Mouse (Mus musculus): ENCODE measurements around the gene Gprc5b.

- TF ChIP-seq POLR2A (IDR thresholded peaks at IDR 0.05; ENCODE audit: low read depth, low read length) (no peak), CTCF (IDR thresholded peaks at IDR 0.05; ENCODE audit: extremely low read depth, insufficient read depth, insufficient read length, insufficient replicate concordance) (no peak)
These were observed 3.6 kb downstream of the Gprc5b start for GRCm38 (mm10) chr7:118991341-118991884.

All from spleen, adult 2 months (tissue).